Mouse (Mus musculus) ovary, adult 2 months (tissue): Measurements from ENCODE around the gene Pwp1. TPM values are rescaled to one million over a fixed set of nuclear protein-coding genes. Genes with fewer than 3 reads are reported as not detected.

Source experiments
- polyA plus RNA-seq: library from polyadenylated mRNA; depleted of rRNA; stranded (reverse); fragments of >200 nt; gene quantifications from 2 replicates; pipeline ENCODE4 v1.2.3, GENCODE M21; 2012; rRNA removed

The Pwp1 gene
- polyA plus RNA-seq, result 10.0 and 13.7 TPM in 2 replicates

GRCm38 (mm10) chr10:85829085-85829853, at the start of gene Pwp1:
Gene Pwp1, plus strand, starts transcription at chr10:85829494.

GRCm38 (mm10) chr10:85916498-85917309, 87.4 kb downstream of the Pwp1 start, which contains the start of gene Prdm4:
Gene Prdm4, minus strand, starts transcription at chr10:85917142.

GRCm38 (mm10) chr10:85927676-85928445, 98.6 kb downstream of the Pwp1 start, which contains the start of gene Ascl4:
Gene Ascl4, plus strand, starts transcription at chr10:85927681.

Other genes with a start within 250 kb of the Pwp1 start
- gene Prdm4, start 87.6 kb downstream of the Pwp1 start, polyA plus RNA-seq, result 37.5 and 40.9 TPM in 2 replicates
- 0.17 and 0.18 TPM in 2 replicates for gene Ascl4, start 98.2 kb downstream of the Pwp1 start, polyA plus RNA-seq
- gene Rtcb, start 128.3 kb downstream of the Pwp1 start, polyA plus RNA-seq, result 39.2 and 60.4 TPM in 2 replicates
- gene Bpifc, start 182.4 kb downstream of the Pwp1 start, polyA plus RNA-seq, result 0.64 and 0.78 TPM in 2 replicates
- 22.0 and 32.4 TPM in 2 replicates for gene Fbxo7, start 192.5 kb downstream of the Pwp1 start, polyA plus RNA-seq